Mouse (Mus musculus) fibroblast of lung, adult 2 months (primary cell): ENCODE measurements at regions not wholly inside any gene's neighbourhood (a gene's known extent, or its start where the extent isn't known, plus 50 kb on each side); places are given as distances from the start of the nearest gene placed in this dataset.

Experiments used
- DNase-seq: peaks from one replicate; pipeline ENCODE4 v3.0.0-alpha.2; 2011; ENCODE audit warnings: low read depth

- no peak for DNase-seq
Measured at GRCm38 (mm10) chr16:5380626-5381025, 124.8 kb upstream of the Eef2kmt start.

DNA sequence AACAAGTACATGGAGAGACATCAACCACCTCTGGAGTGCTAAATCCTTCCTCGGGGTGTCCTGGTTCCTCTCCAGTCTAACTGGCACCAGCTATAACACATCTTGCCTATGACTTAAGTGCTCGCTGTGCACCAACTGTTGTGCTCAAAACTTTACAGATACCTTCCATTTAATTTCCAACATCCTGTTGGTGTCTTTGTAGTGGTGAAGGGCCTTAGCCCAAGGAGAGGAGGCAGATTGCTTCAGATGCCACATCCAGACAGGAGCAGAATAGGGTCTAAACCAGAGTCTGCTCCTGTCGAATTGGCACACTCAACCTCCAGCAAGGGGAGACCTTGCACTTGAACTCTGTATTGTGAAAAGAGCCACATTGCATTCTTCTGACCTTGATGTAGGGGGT is 121.2 kb upstream of the Eef2kmt start:
- DNase-seq: no peak

- DNase-seq: no peak
Measured at GRCm38 (mm10) chr16:5374818-5375605, 119.2 kb upstream of the Eef2kmt start.

- DNase-seq: no peak
Measured at GRCm38 (mm10) chr16:5371175-5371893, 115.6 kb upstream of the Eef2kmt start.

GRCm38 (mm10) chr16:5370496-5370895 is 114.7 kb upstream of the Eef2kmt start:
- no peak for DNase-seq

DNA sequence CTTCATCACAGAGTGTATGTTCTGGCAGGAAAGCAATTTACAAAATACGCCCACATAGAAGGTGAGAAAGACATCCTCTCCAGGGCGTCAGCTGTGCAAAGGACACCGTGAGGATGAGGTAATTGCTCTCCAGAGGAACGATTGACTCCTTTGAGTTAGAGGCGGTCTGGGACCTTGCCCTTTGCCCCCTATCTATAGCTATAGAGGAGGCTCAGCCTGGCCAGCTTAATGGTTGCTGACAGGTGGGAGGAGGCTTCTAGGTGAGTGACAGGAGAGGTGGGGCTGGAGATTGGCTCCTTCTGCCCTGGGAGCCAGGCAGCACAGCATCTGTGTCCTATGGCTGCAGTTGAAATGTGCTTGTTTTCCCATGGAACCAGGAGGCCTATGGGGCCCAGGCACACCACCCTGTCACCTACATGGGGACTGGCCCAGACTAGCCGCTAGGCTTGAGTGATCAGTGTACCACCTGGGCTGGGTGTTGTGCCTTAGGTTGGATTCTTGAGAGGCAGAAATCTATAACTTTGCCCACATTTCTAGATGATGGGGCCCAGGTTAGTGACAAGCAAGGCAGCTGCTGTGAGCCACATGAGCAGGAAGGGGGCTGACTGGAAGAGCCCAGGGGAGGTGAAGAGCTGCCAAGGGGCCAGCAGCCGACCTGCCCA is 113.2 kb upstream of the Eef2kmt start:
- no peak for DNase-seq

DNA sequence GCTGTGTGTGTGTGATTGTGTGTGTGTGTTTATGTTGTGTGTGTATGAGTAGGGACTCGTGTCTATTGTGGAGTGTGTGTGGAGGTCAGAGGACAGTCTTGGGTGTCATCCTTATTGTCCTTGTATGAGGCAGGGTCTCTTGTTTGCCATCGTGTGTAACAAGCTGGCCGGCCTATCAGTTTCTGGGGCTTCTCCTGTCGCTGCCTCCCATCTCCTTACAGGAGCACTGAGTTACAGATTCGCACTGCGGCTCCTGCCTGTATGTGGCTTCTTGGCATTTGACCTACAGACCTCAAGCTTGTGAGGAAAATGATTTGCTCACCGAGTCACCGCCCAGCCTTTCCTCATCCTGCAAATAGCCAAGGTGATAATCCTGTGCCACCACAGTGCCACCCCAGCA is 112.6 kb upstream of the Eef2kmt start:
- DNase-seq: no peak

DNA sequence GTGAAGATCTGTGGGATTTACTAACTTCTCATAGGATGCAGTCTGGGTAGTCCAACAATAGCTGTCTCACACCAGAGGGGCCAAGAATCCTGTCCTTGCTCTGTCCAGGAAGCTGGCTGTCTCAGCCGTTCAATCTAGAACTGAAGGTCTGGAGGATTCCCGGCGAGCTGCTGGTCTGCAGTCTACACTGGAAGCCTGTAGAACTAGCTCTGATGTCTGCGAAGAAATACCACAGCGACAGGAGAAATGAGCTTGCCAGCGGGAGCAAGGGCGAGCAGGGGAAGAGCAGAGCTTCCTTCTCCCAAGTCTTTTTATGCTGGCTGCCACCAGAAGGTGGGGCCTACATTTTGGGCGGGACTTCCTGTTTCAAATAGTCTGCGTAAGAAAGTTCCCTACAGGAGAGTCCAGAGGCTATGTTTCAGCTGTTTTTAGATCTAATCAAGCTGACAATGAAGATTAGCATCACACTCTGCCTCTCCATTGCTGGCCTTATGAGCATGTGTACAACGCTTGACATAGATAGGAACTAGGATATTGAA is 111.9 kb upstream of the Eef2kmt start:
- no peak for DNase-seq

GRCm38 (mm10) chr16:5366021-5366420 is 110.2 kb upstream of the Eef2kmt start:
- DNase-seq: no peak

DNA sequence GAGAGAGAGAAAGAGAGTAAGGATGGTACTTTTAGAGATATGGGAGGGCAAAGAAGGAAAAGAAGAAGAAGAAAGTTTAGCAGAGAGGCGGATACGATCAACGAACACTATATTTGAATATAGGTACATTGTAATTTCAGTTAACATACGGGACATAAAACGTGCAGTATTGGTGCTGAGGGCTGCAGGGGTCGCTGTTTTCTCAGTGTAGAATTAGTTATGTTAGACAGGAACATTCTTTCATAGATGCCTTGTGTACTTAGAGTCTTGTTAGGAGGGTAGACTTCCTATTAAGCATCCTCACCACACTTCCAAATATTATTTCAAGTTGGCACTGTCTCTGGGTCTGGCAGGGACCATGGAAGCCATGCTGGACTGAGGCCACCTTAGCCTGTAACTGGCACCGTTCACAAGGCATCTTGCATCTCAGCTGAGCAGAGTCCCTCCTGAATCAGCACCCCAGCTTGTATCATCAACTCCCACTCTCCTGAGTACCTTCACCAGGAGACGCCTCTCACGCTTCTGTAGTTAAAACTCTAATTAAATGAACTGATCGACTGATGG is 107.3 kb upstream of the Eef2kmt start:
- DNase-seq: no peak

DNA sequence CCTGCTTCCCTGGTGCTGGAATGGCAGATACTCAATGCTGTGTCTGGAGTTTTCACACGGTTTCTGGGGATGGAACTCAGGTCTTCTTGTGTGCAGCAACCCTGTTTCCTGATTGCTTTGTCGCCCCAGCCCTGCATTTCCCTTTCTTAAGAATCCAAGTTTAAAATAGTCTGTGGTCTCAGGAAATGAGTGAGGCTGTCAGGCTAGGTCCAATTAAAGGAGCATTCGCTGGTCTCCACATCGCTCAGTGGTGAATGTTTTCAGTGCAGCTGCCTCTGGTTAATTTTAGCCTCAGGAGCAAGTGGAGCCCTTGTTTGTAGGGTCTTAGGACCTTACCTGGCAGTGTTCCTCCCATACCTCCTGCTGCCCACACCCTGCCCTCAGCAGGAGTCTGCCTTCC is 103.4 kb upstream of the Eef2kmt start:
- DNase-seq: no peak

DNA sequence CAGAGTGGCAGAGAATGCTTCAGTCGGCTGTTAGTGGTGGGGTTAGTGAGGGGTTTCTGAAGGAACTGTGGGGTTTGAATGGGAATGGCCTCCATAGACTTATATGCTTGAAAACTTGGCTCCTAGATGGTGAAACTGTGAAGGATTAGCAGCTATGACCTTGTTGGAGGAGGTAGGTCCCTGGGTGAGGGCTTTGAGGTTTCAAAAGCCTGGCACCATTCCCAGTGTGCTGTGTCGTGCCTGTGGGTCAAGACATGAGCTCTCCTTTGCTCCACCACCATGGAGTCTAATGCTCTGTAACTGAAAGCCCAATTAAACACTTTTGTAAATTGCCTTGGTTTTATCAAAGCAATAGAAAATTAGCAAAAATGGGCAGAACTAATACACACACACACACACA is 98.1 kb upstream of the Eef2kmt start:
- no peak for DNase-seq

- no peak for DNase-seq
Measured at GRCm38 (mm10) chr16:5351890-5352571, 96.2 kb upstream of the Eef2kmt start.

DNA sequence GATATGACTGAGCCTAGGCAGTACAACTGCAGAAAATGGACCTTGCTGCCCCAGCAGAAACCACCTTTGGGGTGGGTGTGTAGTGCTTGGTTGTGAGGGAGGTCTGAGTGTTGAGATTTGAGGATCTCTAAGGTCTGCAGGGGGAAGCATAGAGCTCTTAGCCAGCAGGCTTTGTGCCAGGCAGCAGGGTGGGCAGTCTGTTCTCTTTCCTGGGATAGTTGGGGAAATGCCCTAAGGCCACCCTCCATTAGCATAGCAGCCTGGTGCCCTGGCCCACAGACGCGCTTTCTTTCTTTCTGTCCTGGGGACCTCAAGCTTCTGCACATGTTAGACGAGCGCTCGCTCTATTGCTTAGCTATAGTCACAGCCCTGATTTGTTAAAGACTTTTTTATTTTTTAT is 91.4 kb upstream of the Eef2kmt start:
- no peak for DNase-seq

DNA sequence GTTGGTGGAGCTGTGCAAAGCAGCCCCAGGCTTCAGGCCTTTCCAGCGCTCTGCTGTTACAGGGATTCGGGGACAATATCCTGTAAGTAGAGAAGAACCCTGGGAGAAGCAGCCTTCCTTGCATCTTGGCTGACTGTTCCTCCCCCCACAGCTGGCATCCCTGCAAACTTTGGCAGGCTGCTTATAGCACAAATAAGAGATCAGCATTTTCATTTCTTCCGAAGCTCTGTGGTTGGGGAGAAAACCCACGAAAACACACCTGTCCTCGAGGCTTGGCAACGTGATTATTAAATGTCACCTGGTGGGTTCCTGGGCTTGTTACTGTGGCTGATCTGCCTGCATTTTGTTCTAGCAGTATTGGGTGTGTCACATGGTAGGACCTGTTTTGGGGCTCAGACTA is 86.5 kb upstream of the Eef2kmt start:
- no peak for DNase-seq

GRCm38 (mm10) chr16:5316271-5316670 is 60.5 kb upstream of the Eef2kmt start:
- no peak for DNase-seq

DNA sequence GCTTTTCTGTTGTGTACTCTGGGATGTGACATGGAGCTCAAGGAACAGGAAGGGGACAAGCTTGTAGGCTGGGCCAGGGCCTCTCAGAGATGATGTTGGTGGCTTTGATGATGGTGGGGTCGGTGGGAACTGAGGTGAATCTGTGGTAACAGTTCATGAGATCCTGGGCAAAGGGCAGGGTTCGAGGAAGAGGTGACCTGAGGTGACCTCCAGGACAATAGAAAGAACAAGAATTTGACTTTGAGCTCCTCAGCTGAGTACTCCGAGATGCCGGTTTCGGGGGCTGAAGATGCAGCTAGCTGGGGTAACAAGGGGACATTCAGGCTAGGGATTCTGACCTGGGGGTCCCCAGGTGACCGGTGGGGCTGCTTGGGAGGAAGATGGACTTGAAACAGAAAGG is 57.5 kb upstream of the Eef2kmt start:
- no peak for DNase-seq

GRCm38 (mm10) chr16:5311456-5311855 is 55.7 kb upstream of the Eef2kmt start:
- no peak for DNase-seq

- DNase-seq: no peak
Measured at GRCm38 (mm10) chr16:5310736-5311135, 55.0 kb upstream of the Eef2kmt start.

DNA sequence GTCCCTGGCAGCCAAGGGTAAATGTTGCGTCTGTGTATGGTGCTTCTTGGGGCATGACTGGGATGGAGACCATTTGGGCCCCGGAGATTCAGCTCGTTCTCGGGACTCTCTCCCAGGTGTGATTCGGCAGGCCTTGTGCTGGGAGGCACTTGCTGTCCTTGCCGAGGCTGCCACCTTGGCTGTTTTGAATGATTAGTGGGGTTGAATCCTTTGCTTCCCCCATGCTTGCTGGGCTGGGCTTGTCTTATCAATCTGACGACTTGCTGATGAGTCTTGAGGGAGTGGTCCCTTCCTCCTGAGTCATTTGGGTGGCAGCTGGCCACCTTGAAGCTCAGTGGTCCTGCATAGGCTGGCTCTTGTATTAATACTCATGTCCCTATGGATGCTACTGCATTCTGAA is 52.0 kb upstream of the Eef2kmt start:
- no peak for DNase-seq

DNA sequence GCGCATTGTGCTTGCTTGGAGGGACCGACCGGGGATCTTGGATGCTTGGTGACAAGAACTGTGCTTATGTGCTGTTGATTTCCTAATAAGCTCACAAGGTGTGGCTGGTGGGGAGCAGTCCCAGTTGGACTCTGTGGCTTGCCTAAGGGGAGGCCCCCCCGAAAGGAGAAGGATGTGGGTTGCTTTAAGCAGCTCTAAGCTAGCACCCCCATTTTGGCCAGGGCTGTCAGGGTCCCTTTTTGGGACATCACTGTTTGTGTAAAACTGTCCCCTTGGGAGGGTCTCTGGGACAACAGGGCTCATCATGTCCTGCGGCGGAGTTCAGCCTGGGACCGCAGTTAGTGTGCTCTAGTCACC is 51.4 kb upstream of the Eef2kmt start:
- no peak for DNase-seq
